Mouse (Mus musculus): ENCODE results near the gene Sumo1.
"Not testable (repeated sequence)": the region's sequence is repeated elsewhere in the genome, so short reads cannot be mapped to it uniquely, and the experiment has no call there.

The Sumo1 gene

DNA sequence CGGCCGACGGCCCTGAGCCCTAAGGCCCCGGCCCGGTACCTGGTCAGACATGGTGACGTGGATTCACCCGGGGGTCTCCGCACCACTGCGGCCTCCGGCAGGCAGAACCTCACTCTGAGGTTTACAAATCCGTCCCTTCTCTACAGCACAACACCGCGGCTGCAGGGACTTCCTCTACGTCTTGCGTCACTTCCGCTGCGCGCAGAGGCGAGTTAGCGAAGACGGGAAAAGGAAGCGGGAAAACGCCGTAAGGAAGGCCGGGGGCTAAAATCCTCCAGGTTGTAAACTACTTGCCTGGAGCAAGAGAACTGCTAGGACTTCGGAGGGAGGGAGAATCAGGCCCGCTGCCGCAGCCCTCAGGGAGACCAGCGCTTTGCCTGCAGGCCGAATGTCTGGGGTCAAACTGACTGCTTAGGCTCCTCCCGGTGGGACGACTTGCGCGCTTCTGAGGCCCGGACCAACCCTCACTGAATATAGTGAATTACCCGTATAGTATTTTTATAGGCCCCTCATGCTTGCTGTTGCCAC lies at the start of gene Sumo1:
Gene Sumo1 (minus strand): TSS at position 194 of the 528 bp plus-strand sequence.
- peak; percentile 86 for DNase-seq

DNA sequence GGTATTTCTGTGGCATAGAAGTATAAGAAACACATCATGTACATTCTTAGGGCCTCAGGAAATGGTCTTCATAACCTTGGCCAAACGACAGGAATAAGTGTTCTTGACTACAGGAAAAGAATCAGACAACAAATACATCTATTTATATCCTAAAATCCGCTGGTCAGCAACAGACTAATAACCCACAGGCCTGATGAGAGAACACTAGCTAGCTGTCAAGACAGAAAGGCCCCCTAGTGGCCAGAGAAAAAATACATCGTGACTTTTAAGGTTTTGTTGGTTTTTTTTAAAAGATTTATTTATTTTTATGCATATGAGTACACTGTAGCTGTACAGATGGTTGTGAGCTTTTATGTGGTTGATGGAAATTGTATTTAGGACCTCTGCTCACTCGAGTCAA lies 49.3 kb upstream of the Sumo1 start:
- DNase-seq = no peak

DNA sequence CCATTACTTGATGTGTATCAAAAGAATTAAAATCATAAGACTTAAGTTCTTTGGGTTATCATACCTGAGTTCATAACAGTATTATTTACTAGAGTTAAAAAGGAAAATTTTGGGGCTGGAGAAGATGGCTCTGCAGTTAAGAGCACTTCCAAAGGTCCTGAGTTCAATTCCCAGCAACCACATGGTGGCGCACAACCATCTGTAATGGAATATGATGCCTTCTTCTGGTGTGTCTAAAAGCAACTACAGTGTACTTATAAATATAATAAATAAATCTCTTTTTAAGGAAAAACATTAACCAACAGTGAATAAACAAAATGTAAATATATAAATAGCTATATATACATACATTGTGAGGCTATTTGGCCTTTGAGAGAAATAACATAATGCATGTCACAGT lies 31.1 kb upstream of the Sumo1 start:
- DNase-seq = no peak

DNA sequence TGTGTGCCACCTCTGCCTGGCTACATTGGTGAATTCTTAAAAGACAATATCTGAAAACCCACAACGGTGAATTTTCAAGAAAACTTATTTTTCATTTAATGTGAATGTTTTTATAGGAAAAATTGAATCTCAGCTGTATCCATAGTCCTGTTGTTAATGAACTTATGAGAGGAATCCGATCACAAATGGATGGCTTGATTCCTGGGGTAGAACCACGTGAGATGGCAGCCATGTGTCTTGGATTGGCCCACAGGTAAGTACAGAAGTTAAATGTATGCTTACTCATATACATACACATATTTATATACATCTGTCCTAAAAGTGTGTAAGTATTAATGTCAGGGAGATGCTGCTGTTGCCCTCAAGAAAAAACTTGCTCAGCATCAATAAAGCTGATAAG lies 27.6 kb upstream of the Sumo1 start:
- no peak for DNase-seq

DNA sequence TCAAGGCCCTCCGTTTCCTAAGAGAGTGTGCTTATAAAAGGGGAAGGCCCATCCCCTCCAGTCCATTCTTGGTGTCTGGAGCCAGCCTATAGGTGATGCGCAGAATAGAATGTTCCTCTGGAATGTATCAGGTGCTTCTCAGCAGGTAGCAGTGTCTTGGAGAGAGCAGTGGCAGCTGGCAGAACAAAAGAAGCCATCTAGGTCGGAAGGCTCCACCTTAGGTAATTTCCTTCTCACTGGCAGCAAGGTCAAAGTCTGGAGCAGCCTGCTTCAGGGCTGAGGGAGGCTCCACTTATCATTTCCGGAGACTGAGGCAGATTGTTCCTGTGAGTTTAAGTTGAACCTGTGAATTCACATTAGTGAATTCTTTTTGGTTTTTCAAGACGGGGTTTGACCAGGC lies 27.1 kb upstream of the Sumo1 start:
- DNase-seq = no peak

DNA sequence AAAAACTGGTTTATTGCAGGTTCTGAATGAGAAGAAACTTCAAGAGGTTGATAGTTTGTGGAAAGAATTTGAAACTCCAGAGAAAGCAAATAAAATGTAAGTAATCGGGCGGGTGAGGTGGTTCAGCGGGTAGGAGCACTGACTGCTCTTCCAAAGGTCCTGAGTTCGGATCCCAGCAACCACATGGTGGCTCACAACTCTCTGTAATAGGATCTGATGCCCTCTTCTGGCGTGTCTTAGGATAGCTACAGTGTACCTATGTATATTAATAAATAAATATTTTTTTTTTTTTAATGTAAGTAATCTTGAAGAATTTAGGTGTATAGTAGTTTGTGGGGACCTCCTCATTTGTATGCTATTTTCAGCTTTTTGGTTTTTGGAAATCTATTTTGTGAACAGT lies 19.8 kb upstream of the Sumo1 start:
- no peak for DNase-seq

DNA sequence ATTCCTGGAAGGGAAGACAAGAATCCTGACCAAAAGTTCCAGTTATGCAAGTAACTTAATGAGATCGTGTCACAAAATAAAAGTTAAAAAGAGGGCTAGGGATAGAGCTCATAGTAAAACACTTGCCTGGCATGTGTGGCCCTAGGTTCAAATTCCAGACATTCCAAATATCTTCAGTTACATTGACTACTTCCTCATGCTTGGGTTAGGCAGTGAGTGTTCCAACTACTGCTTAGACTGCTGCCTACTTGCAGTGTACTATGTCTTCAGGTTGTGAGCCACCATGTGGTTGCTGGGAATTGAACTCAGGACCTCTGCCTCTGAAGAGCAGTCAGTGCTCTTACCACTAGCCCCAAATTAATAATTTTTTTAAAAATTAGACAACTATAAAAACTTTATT lies 16.9 kb upstream of the Sumo1 start:
- DNase-seq = no peak

DNA sequence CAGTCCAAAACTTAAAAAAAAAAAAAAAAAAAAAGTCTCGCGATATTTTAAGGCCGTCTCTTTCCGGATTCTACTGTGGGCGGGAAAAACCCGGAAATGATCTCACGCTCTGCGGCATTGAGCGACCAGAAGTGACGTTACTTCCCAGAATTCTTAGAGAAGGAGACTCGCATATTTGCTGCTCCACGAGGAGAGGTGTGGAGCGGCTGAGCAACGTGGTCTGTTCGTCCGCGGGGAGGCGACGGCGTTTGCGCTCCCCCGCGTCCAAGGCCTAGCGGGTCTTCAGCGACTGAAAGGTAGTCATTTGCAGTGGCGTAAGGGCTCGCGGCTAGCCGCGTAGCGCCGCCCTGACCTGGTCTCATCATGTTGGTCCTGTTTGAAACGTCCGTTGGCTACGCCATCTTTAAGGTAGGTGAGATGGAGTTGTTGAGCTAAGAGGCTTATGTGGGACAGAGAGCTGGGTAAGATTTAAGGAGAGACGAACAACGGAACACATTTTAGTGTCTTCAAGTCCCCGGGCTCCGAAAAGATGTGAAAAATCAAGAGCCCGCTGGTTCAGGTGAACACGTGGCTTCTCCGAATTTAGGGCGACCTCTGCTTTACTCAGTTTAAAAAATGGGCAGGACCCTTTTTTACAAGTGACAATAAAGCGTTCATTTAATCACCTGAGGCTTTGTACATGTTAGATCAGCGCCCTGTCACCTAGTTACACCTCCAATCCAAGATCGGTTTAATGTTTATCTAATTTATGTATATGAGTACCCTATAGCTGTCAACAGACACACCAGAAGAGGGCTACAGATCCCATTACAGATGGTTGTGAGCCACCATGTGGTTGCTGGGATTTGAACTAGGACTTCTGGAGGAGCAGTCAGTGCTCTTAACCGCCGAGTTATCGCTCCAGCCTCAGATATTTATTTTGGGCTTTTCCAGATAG lies 14.5 kb upstream of the Sumo1 start, which contains the start of gene Nop58:
Gene Nop58 (plus strand): TSS at position 153 of the 937 bp plus-strand sequence.
- peak; percentile 84 for DNase-seq

DNA sequence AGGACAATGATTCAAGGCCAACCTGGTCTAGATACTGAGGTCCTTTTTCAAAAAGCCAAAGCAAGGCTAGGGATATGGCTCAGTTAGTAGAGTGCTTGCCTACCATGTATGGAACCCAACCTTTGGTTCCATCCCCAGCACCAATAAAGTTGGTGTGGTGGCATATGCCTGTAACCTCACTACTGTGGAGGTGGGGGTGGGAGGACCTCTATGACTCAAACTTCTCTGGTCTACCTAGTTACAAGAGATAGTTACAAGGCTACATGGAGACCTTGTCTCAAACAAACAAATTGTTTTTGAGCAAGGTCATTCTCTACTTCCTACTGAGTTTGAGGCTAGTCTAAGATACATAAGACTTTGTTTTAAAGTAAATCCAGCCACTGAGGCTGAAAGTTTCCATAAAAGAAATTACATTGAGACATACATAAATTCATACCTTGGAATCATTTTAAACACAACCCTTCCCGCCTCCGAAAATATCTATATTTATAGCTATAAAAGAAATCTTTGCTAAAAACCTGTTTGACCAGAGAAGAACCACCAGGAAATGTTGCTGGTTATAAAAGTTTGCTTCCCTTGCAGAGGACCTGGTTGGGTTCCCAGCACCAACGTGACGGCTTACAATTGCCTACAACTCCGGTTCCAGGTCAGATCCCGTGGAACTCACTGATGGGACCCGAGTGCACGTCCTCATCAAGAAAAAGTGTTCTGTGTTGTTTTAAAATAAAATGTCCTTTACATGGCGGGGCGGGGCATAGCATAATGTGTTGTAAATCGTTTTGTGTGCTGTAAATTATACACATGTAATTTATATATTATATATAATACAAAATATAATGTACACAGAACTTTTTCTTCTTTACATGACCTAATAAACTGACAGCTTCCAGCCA lies 13.5 kb upstream of the Sumo1 start:
- DNase-seq = peak; percentile 33

DNA sequence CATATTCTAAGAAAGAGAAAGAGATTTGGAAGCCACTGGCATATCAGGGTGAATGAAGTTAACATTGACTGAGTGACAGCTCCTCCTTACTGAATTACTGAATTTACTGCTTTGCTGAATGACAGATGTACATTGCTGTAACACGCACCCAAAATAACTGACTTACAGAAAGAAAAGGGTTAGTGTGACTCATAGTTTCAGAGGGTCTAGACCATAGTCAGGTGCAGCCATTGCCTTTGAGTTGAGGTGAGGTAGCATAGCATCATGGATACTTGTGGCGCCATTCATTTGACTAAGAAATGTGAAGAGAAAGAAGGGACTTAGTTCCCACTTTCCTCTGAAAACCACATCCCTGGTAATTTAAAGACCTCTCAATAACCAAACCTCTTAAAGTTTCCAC lies 3.0 kb upstream of the Sumo1 start:
- DNase-seq = no peak

DNA sequence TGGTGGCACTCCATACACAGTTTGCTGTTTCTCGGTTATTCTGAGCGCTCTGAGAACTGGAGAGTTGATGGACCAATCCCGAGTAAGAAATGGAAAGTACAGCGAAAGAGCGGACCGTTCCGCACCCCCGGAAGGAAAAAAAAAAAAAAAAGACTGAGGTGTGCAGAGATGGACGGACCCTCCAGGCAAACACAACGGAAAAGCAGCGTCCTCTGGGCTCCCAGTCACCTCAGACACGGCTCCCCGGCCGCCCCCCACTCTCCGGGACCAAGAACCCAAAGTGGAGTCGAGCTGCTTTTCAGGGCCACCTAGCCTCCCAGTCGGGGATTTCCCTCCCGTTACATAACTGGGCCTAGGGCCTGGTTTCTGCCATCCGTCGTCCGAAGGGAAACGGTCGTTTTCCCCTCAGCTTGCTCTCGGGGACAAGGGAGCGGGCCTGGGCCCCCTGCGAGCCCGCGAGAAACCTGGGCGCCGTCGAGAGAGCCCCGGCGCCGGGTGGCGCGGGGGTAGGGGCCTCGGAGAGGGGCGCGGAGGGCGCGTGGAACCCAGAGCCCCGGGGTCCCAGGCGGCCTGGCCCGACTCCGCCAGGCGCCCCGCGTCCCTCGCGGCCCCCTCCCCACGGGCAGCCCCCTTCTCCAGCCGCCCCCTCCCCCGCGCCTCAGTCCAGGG lies 538 bp downstream of the Sumo1 start:
- peak; percentile 43 for DNase-seq

DNA sequence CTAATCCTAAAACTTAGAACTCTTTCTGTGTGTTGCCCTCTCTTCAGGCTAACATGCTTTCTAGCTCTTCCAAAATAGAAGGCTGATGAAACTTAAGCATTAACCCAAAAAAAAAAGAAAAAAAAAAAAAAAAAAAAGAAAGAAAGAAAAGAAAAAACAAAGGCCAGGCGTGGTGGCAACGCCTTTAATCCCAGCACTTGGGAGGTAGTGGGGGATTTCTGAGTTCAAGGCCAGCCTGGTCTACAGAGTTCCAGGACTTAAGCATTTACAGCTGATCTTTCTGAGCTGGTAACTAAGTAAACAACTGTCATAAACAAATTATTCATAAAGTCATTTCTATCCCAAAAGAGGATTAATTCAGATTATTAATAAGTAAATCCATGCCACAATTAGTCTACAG lies 1.8 kb downstream of the Sumo1 start:
- DNase-seq = no peak

DNA sequence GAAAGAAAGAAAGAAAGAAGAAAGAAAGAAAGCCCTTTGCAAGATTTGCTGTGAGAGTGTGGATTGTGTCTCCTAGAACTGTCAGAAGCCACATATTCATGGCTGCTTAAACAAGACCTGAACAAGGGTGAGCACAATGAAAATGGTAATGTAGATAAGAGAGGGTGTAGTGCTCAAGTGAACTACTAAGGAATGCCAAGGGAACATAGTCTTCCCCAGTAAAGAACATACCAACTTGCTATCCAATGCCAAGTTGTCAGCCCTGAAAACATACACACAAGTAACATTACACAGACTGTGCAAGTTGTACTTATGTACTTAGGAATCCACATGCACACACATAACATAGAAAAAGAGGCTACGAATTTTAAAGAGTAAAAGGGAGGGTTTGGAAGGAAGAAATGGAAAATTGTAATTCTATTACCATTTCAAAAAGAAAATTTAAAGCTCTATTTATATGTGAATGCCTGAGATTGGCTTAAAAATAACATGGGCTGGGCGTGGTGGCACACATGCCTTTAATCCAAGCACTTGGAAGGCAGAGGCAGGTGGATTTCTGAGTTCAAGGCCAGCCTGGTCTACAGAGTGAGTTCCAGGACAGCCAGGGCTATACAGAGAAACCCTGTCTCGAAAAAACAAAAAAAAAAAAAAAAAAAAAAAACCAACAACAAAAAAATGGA lies 7.0 kb downstream of the Sumo1 start:
- no peak for DNase-seq

DNA sequence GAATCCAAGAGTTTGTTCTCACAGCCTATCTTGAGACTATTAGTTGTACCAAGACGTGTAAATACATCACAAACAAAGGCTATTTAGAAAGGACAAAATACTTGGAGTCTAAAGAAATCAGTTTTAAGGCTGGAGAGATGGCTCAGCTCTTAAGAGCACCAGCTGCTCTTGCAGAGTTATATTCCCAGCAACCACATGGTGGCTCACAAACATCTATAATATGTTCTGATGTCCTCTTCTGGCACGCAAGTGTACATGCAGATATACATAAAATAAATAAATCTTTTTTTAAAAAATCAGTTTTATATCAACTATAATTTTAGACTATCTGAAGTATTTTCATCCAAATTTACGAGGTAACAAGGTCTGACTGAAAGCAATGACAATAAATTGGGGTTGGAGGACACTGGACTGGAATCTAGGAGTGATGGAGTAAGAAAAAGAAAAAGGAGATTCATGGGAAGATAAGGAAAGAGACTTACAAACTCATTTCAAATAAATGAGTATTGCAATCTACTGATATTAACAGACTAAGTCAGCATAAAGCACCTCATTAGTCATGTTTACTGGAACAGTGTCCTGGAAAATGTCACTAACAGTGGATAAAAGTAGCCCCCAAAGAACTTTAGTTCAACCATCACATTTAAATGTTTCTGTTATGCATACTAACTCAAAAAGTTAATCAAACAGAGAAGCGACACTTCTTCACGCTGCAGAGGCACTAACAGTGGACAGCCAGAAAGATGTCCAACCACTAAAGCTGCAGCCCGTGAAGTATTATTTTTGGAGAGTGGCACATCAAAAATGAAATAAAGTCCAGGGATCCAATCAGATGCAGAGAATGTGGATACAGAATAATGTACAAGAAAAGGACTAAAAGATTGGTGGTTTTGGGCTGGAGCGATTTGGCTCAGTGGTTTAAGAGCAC lies 14.1 kb downstream of the Sumo1 start:
- DNase-seq = no peak

DNA sequence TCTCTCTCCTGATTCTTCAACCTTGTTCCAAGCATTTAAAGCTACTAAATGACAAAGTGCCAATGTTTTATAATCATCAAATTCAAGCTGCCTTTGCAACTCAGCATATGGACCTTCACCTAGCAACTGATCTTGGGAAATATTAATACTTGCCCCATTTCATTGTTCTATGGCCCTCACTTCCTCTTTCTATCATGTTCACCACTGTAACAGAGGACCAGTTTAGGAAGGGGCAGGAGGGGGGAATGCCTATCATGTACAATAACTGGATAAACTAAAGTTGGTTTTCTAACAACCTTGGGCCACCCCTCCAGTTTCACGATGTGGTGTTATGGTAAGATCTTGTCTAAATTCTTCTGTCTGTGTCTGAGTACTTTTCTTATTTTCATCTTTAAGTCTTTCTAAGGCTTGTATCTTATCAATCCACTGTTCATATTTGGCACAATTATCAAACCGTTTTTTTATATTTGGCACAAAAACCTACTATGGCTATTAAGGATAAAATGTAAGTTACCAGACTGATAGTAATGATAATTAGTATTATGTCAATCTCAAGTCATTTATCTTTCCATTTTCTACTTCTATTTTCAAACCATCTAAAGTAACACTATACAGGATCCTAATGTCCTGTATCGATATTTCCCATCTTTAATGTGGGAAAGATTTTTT lies 17.3 kb downstream of the Sumo1 start:
- DNase-seq = no peak

DNA sequence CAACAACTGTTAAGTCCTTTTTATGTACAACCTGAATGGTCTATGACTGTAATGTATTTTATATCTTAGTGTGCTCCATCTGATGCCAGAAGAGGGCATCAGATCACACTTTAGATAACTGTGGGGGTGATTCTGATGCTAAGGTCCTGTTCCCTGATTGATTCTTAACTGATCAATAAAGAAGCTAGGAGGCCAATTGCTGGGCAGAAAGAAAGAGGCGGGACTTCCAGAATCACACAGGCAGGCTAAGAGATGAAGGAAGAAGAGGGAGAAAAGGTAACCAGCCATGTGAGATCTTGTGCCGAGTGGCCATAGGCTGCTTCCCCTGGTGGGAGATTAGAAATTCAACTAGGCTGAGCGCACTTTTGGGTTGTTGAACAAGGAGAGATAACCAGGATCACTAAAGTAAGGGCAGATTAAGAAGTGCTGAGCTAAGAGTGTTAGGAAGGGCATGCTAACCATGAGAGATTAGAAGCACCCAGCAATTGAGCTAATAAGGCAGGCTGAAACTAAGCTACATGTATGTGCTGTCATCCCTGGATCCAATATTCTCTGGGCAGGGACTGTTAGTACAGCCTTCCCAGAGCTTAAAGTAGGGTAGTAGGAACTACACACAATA lies 19.3 kb downstream of the Sumo1 start:
- DNase-seq = no peak

DNA sequence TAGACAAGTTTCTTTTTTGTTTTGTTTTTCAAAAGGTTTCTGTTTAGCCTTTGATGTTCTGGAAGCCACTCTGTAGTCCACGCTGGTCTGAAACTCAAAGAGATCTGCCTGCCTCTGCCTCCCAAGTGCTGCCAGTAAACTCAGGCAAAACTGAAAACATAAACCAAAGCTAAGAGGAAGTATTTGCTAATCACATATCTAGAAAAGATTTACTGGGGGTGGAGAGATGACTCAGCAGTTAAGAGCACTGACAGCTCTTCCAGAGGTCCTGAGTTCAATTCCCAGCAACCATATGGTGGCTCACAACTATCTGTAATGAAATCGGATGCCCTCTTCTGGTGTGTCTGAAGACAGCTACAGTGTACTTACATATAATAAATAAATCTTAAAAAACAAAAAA lies 24.1 kb downstream of the Sumo1 start:
- not testable (repeated sequence) for DNase-seq

DNA sequence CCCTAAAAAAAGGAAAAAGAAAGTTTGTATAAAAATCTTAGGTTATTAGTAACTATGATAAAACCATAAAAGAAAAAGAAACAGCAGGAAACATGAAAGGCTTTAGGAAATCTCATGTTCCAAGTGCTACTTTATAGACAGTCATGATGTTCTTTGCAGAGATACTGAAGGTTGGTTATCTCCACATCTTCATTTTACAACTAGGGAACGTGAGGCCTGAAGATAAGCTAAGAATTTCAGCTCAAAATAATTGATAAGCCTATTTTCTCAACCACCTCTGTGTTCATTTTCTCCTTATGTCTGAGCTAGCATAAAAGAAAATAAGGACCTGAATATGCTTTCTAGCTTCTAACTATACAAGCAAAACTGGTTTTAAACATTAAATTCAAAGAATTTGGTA lies 28.1 kb downstream of the Sumo1 start:
- no peak for DNase-seq

DNA sequence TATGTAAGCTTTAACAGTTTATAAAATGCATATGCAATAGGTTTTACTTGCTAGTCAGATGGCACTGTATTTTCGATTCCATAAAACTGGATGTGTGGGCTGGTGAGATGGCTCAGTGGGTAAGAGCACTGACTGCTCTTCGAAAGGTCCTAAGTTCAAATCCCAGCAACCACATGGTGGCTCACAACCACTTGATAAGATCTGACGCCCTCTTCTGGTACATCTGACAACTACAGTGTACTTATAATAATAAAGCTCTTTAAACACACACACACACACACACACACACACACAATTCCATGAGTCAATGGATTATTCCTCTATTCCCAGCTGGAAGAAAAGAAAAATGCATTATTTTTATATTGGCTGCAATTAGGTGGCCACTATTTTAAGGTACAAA lies 32.3 kb downstream of the Sumo1 start:
- DNase-seq = no peak

DNA sequence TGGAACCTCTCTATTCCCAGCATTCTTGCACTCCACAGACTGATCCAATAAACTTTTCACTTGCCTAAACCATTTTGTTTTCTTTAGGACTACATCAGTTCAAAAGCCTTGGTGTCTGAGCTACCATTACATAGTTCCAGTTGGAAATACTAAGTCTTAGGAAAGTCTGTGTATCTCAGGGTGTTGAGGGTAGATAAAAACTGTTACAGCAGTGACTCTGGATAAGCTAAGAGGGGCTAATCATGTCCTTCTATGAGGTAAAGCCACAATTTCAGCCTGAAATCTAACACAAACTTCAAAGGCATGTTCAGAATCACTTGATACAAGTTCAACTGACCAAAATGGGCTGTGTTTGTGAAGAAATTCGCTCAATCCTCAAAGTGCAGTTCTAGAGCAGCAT lies 34.3 kb downstream of the Sumo1 start:
- no peak for DNase-seq
